Mouse (Mus musculus) spleen, embryonic (tissue): ENCODE data around the gene Celf2.

Source experiments
- CTCF ChIA-PET: fragments of 350-600 bp; sonication (Branson Sonifier 250); formaldehyde crosslinking; loops from one replicate; lab custom pipeline; 2022; lab: Charles Lee

Celf2 gene

DNA sequence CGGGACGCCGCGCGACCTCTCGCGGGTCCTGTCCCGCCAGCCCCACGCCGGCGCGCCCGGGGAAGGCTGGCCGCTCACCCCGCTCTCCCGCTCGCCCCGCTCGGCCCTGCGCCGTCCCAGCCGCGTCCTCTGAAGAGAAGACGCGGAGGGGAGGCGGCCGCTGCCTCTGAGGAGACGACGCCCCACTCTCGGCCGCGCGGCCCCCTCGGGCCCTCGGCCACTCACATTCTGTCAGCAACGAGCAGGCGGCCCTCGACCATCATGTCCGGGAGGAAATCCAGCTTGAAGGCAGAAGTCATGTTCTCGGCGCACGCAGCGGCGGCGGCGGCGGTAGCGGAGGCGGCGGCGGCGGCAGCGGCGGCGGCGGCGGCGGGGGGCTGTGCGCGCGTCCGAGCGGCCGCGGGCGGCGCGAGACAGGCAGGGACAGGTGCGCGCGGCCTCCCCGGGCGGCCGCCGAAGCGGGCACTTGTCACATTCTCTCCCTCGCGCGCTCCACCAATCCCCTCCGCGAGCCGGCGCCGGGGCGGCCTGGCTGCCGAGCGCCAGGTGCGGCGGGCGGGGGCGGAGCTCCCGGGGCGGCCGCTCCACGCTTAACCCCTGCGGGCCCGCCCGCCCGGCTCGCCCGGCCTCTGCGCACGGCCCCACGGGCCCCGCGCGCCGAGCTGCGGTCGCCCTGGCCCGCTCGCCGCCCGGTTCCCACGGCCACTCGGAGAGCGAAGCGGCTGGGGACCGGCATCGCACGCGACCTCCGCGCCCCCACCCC lies 637.1 kb downstream of the Celf2 start:
- CTCF ChIA-PET, result no interaction called here

- CTCF ChIA-PET, result no interaction called here
These were observed 637.9 kb downstream of the Celf2 start for GRCm38 (mm10) chr2:6871281-6872130.

DNA sequence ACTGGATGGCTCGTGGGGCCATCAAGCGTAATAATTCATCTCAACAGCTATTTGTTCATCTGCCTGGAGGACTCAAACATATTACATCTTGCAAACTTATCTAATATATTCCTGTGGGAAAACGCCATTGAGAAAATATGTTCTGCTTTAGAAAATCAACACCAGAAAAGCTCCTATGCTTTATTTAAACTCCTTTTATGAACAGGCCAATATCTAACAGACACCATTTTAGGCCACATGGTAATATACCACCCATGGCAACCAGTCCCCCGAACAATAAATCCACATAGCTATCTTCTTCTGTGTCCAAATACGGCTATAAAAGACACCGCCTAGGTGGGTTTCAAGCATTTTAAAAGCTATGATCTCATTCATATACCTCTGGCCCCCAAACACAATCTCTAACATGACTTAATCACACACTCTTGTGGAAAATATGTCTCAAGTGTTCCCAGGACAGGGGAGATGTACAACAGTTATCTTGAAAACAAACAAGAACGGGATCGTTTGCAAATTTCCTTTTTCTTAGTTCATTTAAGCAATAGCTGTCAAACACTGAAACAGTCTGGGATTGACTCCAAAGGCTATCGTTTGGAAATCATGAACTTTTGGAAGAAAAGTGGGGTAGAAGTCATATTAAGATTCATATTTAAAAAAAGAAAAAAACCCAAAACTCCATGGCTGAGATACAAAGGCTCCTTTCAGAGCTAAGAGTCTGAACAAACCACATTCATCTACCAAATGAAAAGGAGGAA lies 639.2 kb downstream of the Celf2 start:
- CTCF ChIA-PET, result no interaction called here

DNA sequence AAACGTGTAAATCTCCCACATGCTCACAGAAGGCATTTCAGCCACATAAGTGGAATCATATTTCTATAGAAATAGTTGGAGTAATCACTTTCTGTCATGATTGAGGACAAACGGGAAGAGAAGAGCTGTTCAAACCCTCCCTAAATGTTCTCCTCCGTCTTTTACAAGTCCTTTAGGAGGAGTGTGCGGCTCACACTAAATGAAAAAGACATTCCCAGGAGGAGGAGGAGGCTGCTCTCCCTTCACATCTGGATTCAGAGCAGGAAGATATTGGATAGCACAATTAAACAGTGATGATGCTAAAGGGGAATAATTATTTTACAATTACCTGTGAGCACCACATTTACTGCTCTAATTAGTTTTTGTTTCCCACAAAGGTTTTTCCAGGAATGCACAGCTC lies 642.1 kb downstream of the Celf2 start:
- CTCF ChIA-PET, result no interaction called here

DNA sequence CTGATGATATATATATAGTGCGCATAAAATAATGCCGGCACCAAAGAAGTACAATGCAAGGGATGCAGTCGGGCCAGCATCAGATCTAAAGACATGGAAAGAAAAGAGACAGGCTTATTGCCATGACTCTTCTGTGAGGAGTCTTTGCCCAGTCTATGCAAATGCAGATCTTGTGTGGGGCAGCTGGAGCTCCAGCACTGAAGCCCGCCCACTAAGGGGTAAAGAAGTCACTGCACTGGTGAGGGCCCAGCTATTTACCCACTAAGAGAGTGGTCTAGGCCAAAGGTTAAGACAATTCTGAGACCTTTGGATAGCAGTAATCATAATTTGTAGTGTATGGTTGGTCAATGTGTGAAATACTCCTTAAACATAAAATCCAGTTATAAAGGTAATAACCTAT lies 643.6 kb downstream of the Celf2 start:
- CTCF ChIA-PET, result no interaction called here

GRCm38 (mm10) chr2:6850102-6850644 lies 659.2 kb downstream of the Celf2 start:
- CTCF ChIA-PET, result interaction anchor here (0.7 kb wide), 1 partner anchor 205 kb away, joined by 3 read pairs; no protein-coding TSS in a partner anchor

- CTCF ChIA-PET, result interaction anchor here (0.7 kb wide), 1 partner anchor 205 kb away, joined by 3 read pairs; no protein-coding TSS in a partner anchor
These were observed 660.0 kb downstream of the Celf2 start for GRCm38 (mm10) chr2:6849388-6849787.

- CTCF ChIA-PET, result no interaction called here
These were observed 679.3 kb downstream of the Celf2 start for GRCm38 (mm10) chr2:6830021-6830420.

GRCm38 (mm10) chr2:6827583-6827982 lies 681.8 kb downstream of the Celf2 start:
- CTCF ChIA-PET, result no interaction called here

DNA sequence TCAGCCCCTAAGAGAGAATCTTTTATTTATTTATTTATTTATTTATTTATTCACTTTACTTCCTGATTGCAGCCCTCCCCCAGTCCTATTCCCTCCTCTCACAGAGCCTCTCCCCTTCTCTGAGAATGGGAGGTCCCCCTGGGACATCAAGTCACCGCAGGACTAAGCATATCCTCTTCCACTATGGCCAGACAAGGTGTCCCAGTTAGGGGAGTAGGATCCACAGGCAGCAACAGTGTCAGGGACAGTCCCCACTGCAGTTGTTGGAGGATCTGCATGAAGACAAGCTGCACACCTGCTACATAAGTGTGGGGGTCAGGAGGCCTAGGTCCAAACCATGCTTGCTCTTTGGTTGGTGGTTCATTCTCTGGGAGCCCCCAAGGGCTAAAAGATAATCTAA lies 686.3 kb downstream of the Celf2 start:
- CTCF ChIA-PET, result interaction anchor here (1.0 kb wide), 1 partner anchor 9 kb away, joined by 3 read pairs; no protein-coding TSS in a partner anchor

DNA sequence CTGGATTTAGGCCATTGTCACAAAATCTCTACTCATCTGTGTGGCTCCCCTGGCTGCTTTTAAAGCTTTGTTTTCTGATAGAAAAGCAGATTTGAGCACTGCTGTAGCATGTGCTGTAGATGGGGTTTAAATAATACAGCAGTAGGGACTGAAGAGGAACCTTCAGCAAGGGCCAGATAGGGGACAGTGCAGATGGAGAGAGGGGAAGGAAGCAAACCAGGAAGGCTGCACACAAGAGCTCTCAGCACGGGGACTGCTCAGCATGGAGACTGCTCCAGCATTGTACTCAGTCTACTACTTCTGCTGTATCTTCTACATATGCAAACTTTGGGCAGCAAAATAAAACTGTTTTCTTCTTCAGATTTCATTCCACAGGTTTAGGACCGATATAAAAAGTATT lies 687.8 kb downstream of the Celf2 start:
- CTCF ChIA-PET, result no interaction called here

- CTCF ChIA-PET, result no interaction called here
These were observed 694.1 kb downstream of the Celf2 start for GRCm38 (mm10) chr2:6815281-6815680.

DNA sequence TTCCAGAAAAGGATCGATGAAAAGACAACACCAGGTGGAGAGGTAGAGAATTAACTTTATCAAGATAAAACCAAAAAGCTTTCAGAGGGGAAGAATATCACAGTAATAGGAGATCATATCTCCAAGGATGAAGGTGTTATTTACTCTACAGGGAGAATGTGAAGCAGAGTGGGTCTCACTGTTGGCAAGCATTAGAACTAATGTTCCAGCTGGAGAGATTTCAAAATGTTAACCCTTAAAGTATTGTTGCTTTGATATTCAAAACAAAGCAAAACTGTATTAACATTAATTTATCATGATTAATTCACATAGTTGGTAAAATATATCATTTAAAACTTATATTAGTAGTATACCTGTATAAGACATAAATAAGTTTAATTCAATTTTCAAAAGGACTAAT lies 700.6 kb downstream of the Celf2 start:
- CTCF ChIA-PET, result no interaction called here

- CTCF ChIA-PET, result no interaction called here
These were observed 712.6 kb downstream of the Celf2 start for GRCm38 (mm10) chr2:6796754-6797153.

- CTCF ChIA-PET, result interaction anchor here (1.0 kb wide), 1 partner anchor 9 kb away, joined by 3 read pairs; no protein-coding TSS in a partner anchor
These were observed 713.3 kb downstream of the Celf2 start for GRCm38 (mm10) chr2:6795995-6796588.

GRCm38 (mm10) chr2:6794858-6795257 lies 714.5 kb downstream of the Celf2 start:
- CTCF ChIA-PET, result no interaction called here

DNA sequence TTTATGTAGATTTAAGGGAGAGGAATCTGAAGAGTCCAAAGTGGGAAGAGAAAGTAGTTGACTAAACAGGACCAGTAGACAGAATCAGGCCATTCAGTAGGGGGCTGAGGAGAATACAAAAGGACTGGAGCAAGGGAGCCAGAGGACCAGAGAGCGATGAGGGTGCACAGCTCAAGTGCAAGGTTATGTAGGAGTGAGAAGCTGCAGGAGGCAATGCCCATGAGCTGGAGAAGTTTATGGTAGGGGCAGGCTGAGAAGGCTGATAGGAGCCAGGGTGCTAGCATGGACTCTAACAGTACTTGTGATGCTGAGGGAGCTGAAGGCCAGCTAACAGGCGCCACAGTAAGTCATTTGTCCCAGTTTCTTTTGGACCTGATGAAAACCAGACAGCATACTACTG lies 718.5 kb downstream of the Celf2 start:
- CTCF ChIA-PET, result no interaction called here

DNA sequence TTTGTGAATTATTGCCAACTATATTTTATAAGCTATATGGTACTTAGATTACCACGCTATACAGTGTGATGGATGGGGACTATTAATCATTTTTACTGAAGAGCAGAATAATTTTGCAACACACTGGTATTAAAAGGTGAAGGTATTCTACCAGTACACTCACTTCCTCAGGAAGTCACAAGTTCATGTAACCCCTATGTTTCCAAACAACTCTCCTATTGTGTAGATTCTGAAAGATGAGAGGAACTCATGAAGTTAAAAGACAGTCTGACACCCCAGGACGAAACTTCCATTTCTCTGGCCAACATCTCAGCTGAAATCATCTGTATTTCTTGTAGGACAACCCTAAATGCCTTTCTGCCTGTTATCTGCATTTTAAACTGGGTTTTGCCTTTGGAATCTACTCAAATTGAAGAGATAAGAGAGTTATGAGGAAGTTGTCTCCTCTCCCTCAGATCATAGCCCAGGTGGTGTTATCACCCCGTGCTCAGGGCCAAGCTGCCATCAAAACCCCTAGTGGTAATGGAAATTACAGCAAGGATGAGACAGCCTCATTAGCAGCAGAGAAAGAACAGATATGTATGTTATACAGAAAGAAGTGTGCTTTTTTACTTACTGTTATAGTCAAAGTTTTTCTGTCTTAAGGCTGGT lies 722.7 kb downstream of the Celf2 start:
- CTCF ChIA-PET, result interaction anchor here (0.6 to 1.0 kb wide), 2 partner anchors 9 to 111 kb away, joined by 3 read pairs; no protein-coding TSS in a partner anchor

- CTCF ChIA-PET, result interaction anchor here (0.5 kb wide), 1 partner anchor 731 kb away, joined by 6 read pairs; no protein-coding TSS in a partner anchor
These were observed 739.1 kb downstream of the Celf2 start for GRCm38 (mm10) chr2:6770214-6770613.

GRCm38 (mm10) chr2:6762381-6762780 lies 747.0 kb downstream of the Celf2 start:
- CTCF ChIA-PET, result no interaction called here
